Mouse (Mus musculus) frontal cortex, adult 2 months (tissue): ENCODE measurements around the gene Prdm16. TPM values are rescaled to one million over a fixed set of nuclear protein-coding genes. Genes with fewer than 3 reads are reported as not detected.
A peak's percentile ranks its signal among the peaks of the same experiment; 100 is the strongest.

Source experiments
- DNase-seq, 2 experiments: peaks; one replicate each; pipeline ENCODE4 v3.0.0; 2022; ENCODE audit warnings: low spot score in 1 of 2; ENCODE audit errors: extremely low spot score in 1 of 2
- polyA plus RNA-seq: library from polyadenylated mRNA; depleted of rRNA; stranded (reverse); fragments of >200 nt; gene quantifications from 2 replicates; pipeline ENCODE4 v1.2.3, GENCODE M21; 2012

Prdm16 gene
- polyA plus RNA-seq, 1 experiment: 5.0 TPM

- no peak for DNase-seq
These were observed 236.2 kb downstream of the Prdm16 start for GRCm38 (mm10) chr4:154400256-154401171.

GRCm38 (mm10) chr4:154399634-154400033 lies 237.0 kb downstream of the Prdm16 start:
- DNase-seq: no peak

GRCm38 (mm10) chr4:154396652-154397301 lies 239.9 kb downstream of the Prdm16 start:
- no peak for DNase-seq

GRCm38 (mm10) chr4:154394123-154394722 lies 242.4 kb downstream of the Prdm16 start:
- no peak for DNase-seq

- DNase-seq: peak in 1 of 2 experiments; percentile 55
These were observed 243.2 kb downstream of the Prdm16 start for GRCm38 (mm10) chr4:154393196-154394122.

- no peak for DNase-seq
These were observed 244.0 kb downstream of the Prdm16 start for GRCm38 (mm10) chr4:154392641-154393040.

GRCm38 (mm10) chr4:154390333-154391080 lies 246.2 kb downstream of the Prdm16 start:
- DNase-seq: no peak

- DNase-seq: no peak
These were observed 247.0 kb downstream of the Prdm16 start for GRCm38 (mm10) chr4:154389641-154390040.

GRCm38 (mm10) chr4:154386810-154387209 lies 249.9 kb downstream of the Prdm16 start:
- no peak for DNase-seq

GRCm38 (mm10) chr4:154385918-154386317 lies 250.8 kb downstream of the Prdm16 start:
- no peak for DNase-seq

GRCm38 (mm10) chr4:154385208-154385607 lies 251.5 kb downstream of the Prdm16 start:
- DNase-seq: no peak

GRCm38 (mm10) chr4:154378876-154379275 lies 257.8 kb downstream of the Prdm16 start:
- DNase-seq: no peak

GRCm38 (mm10) chr4:154375939-154376625 lies 260.6 kb downstream of the Prdm16 start:
- DNase-seq: no peak

GRCm38 (mm10) chr4:154371542-154372247 lies 265.0 kb downstream of the Prdm16 start:
- no peak for DNase-seq

- no peak for DNase-seq
These were observed 265.8 kb downstream of the Prdm16 start for GRCm38 (mm10) chr4:154370841-154371240.

- no peak for DNase-seq
These were observed 267.6 kb downstream of the Prdm16 start for GRCm38 (mm10) chr4:154369089-154369488.

GRCm38 (mm10) chr4:154366836-154367235 lies 269.8 kb downstream of the Prdm16 start:
- no peak for DNase-seq

- DNase-seq: peak; percentile 11 to 38
These were observed 271.9 kb downstream of the Prdm16 start for GRCm38 (mm10) chr4:154364752-154365151.
